Mouse (Mus musculus) neural tube, embryonic 11.5 days (tissue): ENCODE measurements around the gene 2900026A02Rik. TPM values are rescaled to one million over a fixed set of nuclear protein-coding genes. Genes with fewer than 3 reads are reported as not detected.

Source experiments
- ATAC-seq: fragments of 200-750 bp; cut with Nextera tagmentation; 2 replicates; pipeline ENCODE4 v1.8.0; 2017; ENCODE audit warnings: moderate number of reproducible peaks, mild to moderate bottlenecking, moderate TSS enrichment, moderate library complexity; ENCODE audit not compliant: insufficient read depth, low FRiP score, low TSS enrichment
- DNase-seq: peaks from one replicate; pipeline ENCODE4 v3.0.0-alpha.2; 2015; ENCODE audit warnings: low spot score
- H3K27ac ChIP-seq: fragments of 300-500 bp; sonication (generic); 2 replicates; pipeline ENCODE4 v1.5.1; 2014; ENCODE audit warnings: low read depth, mild to moderate bottlenecking, low read length
- H3K27me3 ChIP-seq: fragments of 300-500 bp; sonication (generic); 2 replicates; pipeline ENCODE4 v1.6.1; 2014; ENCODE audit warnings: mild to moderate bottlenecking, low read length, mixed read lengths; ENCODE audit not compliant: control insufficient read depth, insufficient read depth
- H3K36me3 ChIP-seq: fragments of 300-500 bp; sonication (generic); 2 replicates; pipeline ENCODE4 v1.6.1; 2014; ENCODE audit warnings: mild to moderate bottlenecking, low read length, moderate library complexity, mixed read lengths; ENCODE audit not compliant: control insufficient read depth, insufficient read depth
- H3K4me1 ChIP-seq: fragments of 300-500 bp; sonication (generic); 2 replicates; pipeline ENCODE4 v1.6.1; 2014; ENCODE audit warnings: low read length, mixed read lengths; ENCODE audit not compliant: control insufficient read depth, insufficient read depth
- H3K4me2 ChIP-seq: fragments of 300-500 bp; sonication (generic); 2 replicates; pipeline ENCODE4 v1.6.1; 2014; ENCODE audit warnings: low read depth, mild to moderate bottlenecking, moderate library complexity
- H3K4me3 ChIP-seq: fragments of 300-500 bp; sonication (generic); 2 replicates; pipeline ENCODE4 v1.5.1; 2014; ENCODE audit warnings: low read depth, low read length
- H3K9ac ChIP-seq: fragments of 300-500 bp; sonication (generic); 2 replicates; pipeline ENCODE4 v1.6.1; 2014; ENCODE audit warnings: mild to moderate bottlenecking, low read length
- H3K9me3 ChIP-seq: fragments of 300-500 bp; sonication (generic); 2 replicates; pipeline ENCODE4 v1.6.1; 2016; ENCODE audit warnings: low read length; ENCODE audit not compliant: control insufficient read depth
- WGBS: fragments of 180-500 bp; shearing (Covaris S2); extraction: QIAGEN DNeasy Blood & Tissue Kit; methylation state at CpG from one replicate; pipeline ENCODE4 v1.1.7; 2014; 5-methylcytosine and 5-hydroxymethylcytosine counted together
- polyA plus RNA-seq: library from polyadenylated mRNA; unstranded; fragments of >200 nt; fragmentation: Nextera tagmentation; extraction: Ambion mirVana; gene quantifications from 2 replicates; pipeline ENCODE4 v1.2.1, GENCODE M21; 2014

Gene 2900026A02Rik
- polyA plus RNA-seq, 1 experiment from 2014 or later, result 1.3 TPM

DNA sequence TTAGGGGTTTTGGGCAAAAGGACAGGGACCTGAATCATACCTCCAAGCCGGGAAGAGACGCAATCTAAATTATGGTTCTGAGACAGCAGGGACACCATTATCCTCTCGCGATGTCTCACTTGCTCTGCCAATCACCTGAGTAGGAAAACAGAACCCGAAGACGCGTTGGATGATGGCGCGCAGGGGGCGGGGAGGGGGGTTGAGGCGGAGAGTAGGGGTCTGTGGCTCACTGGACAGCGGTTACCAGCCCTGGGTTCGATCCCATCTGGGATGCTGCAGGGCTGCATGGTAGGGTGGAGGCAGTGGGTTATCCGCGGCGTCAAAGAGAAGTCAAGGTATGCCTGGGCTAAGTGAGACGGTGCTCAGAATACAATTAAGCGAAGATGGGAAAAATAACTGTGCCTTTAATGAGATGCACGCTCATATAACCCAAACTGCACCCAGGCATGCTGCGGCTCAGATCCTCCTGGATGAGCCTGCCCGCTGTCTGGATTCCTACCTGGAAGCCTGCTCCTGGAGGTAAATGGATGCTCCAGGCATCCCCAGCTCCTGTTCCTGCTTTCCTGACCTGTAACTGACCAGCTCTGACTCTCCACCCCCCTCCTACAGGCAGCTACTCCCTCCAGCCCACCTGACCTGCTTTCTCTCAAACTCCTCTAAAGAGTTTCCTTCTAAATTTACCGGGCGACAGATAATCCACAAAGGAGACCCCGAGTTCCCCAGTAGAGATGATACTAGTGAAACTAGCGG lies 4.8 kb upstream of the 2900026A02Rik start:
- peak overlapping the region; percentile 8; the same call in 1 of the 2 replicates for H3K9ac ChIP-seq
- no peaks in the 10 kb centered on the region for H3K27me3 ChIP-seq
- no peaks in the 10 kb centered on the region for H3K36me3 ChIP-seq
- peak; percentile 36 for ATAC-seq
- peaks cover 7% of the 10 kb centered on the region for H3K4me1 ChIP-seq
- peak; percentile 46 for DNase-seq
- WGBS, result 11% methylated on average over 22 of the region's 25 CpGs
- no peak overlapping the region for H3K4me3 ChIP-seq
- peak overlapping the region; percentile 35; the same call in 1 of the 2 replicates for H3K27ac ChIP-seq
- no peaks in the 10 kb centered on the region for H3K9me3 ChIP-seq
- peak overlapping the region; percentile 39 for H3K4me2 ChIP-seq

DNA sequence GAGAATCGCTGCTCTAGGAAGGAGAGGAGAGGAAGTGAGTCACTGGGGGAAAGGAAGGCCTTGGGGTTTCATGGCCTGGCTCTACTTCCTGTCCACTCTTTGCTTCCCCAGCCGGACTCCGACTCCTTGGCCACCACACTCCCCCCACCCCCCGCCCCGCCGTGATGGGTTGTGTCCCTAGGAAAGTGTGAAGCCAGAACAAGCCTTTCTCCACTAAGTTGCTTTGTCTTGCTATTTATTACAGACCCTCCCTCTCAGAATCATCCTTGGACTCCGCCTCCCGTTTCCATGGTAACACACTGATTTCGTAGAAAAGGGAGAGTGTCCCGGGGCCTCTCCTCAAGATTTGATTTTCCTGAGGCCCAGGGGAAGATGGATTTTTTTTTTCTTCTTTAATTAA lies 4.2 kb upstream of the 2900026A02Rik start:
- Histone ChIP-seq H3K27me3 (no peaks in the 10 kb centered on the region), H3K36me3 (no peaks in the 10 kb centered on the region), H3K27ac (no peak overlapping the region), H3K9me3 (no peaks in the 10 kb centered on the region), H3K4me3 (no peak overlapping the region), H3K9ac (no peak overlapping the region), H3K4me1 (peaks cover 7% of the 10 kb centered on the region), H3K4me2 (no peak overlapping the region)
- 11% methylated on average over 10 of the region's 10 CpGs for WGBS
- ATAC-seq (no peak), DNase-seq (peak; percentile 60)

DNA sequence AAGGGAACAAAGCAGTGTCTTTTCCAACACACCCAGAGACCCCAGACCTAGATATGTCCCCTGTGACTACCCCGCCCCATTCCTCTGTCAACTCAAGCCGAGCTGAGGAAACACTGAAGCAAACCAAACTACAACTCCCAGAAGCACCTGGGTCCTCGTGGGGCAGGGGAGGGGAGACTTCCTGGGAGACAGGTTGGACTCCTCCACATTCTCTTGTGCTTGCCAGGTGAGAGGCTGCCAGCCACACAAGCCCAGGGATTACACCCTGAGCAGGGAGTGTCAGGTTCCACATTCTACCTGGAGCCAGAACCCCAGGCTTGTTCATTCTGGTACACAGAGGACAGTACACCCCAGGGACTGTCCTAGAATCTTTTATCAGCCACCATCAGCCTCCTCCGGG lies 2.9 kb upstream of the 2900026A02Rik start:
- H3K9ac ChIP-seq, result no peak overlapping the region
- peaks cover 7% of the 10 kb centered on the region for H3K4me1 ChIP-seq
- H3K27ac ChIP-seq, result no peak overlapping the region
- no peaks in the 10 kb centered on the region for H3K27me3 ChIP-seq
- ATAC-seq (no peak), DNase-seq (no peak)
- H3K9me3 ChIP-seq, result no peaks in the 10 kb centered on the region
- H3K36me3 ChIP-seq, result no peaks in the 10 kb centered on the region
- no peak overlapping the region for H3K4me2 ChIP-seq
- WGBS, result 56% methylated on average over 4 of the region's 4 CpGs
- H3K4me3 ChIP-seq, result no peak overlapping the region

DNA sequence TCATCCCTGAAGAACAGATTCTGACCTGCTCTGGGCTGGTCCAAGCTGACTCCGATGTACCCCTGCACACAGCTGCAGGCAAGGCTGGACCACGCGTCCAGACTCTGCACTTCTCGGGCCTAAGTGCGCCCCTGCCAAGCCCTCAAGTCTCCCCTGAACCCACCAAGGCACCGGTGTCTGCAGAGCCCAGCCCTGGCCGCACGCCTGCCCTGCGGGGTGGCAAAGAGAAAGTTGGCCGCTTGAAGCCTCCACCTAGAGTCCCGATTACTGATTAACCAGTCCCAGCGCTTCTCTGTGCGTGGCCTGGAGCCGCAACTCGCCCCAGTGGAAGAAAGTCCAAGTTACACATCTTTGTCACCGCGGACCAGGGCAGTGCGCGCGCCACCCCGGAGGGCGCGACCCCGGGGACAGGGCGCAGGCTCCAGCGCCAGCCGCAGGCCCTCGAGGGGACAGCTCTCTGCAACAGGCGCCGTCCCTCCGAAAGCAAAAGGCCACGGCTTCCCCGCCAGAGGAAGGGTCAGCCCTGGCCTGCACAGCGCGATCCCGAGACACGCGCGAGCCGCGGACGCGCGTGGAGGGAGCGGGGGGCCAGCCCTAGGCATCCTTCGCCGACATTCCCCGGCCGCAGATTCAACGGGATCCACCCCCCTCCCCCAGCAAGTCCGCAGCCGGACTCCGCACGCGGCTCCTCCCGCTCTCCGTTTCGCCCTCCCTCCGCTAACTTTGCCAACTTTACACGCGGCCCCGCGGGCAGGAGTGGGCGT lies 471 bp downstream of the 2900026A02Rik start:
- no peaks in the 10 kb centered on the region; the same call in 1 of the 2 replicates for H3K4me1 ChIP-seq
- peak; percentile 41 for DNase-seq
- H3K9me3 ChIP-seq, result no peaks in the 10 kb centered on the region
- WGBS, result 2% methylated on average over 48 of the region's 64 CpGs
- ATAC-seq, result peak; percentile 36; the same call in 1 of the 2 replicates
- no peak overlapping the region for H3K27ac ChIP-seq
- H3K4me2 ChIP-seq, result peak overlapping the region; percentile 97
- H3K27me3 ChIP-seq, result no peaks in the 10 kb centered on the region
- no peaks in the 10 kb centered on the region for H3K36me3 ChIP-seq
- H3K4me3 ChIP-seq, result peak overlapping the region; percentile 63
- H3K9ac ChIP-seq, result peak overlapping the region; percentile 57

DNA sequence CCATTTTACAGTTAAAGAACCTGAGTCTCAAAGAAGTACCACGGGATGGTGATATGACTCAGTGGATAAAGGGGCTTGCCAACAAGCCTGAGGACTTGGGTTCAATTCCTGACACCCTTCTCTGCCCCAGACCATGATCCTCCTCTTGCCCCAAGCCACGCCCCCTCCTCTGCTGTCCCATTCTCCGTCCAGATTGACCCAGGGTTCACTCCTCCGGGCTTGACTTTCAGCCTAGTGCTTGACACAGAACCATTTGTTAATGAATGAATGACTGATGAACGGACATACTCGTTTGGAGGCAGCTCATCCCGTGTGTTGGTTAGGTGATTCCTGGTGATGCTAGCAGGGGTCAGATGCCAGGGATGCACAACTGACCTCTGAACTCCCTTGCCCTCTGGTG lies 1.2 kb downstream of the 2900026A02Rik start:
- H3K4me2 ChIP-seq, result no peak overlapping the region
- H3K4me1 ChIP-seq, result no peaks in the 10 kb centered on the region; the same call in 1 of the 2 replicates
- 59% methylated on average over 7 of the region's 7 CpGs for WGBS
- DNase-seq (peak; percentile 4), ATAC-seq (no peak)
- no peak overlapping the region for H3K4me3 ChIP-seq
- H3K36me3 ChIP-seq, result no peaks in the 10 kb centered on the region
- H3K27ac ChIP-seq, result no peak overlapping the region
- no peaks in the 10 kb centered on the region for H3K27me3 ChIP-seq
- H3K9ac ChIP-seq, result no peak overlapping the region
- no peaks in the 10 kb centered on the region for H3K9me3 ChIP-seq

DNA sequence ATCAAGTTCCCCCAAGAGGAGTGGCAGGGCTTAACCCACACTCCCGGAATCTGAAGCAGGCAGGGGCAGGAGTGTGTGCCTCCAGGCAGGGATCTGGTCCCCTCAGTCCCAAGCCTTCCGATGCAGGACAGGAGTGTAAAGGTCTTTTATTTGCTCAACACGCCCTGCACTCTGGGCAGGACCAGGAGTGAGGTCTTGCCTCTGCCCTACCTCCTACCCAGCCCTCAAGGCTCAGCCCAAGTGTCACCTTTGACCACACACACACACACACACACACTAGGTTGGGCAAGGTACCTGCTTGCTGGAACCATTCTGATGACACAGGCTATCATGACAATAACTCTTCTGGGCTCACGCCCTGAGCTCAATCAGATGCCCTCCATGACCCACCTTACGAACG lies 1.6 kb downstream of the 2900026A02Rik start:
- 77% methylated on average over 6 of the region's 6 CpGs for WGBS
- ATAC-seq (no peak), DNase-seq (no peak)
- no peak overlapping the region for H3K27ac ChIP-seq
- H3K36me3 ChIP-seq, result no peaks in the 10 kb centered on the region
- no peak overlapping the region for H3K9ac ChIP-seq
- no peaks in the 10 kb centered on the region for H3K27me3 ChIP-seq
- no peaks in the 10 kb centered on the region for H3K9me3 ChIP-seq
- no peaks in the 10 kb centered on the region; the same call in 1 of the 2 replicates for H3K4me1 ChIP-seq
- H3K4me3 ChIP-seq, result no peak overlapping the region
- no peak overlapping the region for H3K4me2 ChIP-seq

DNA sequence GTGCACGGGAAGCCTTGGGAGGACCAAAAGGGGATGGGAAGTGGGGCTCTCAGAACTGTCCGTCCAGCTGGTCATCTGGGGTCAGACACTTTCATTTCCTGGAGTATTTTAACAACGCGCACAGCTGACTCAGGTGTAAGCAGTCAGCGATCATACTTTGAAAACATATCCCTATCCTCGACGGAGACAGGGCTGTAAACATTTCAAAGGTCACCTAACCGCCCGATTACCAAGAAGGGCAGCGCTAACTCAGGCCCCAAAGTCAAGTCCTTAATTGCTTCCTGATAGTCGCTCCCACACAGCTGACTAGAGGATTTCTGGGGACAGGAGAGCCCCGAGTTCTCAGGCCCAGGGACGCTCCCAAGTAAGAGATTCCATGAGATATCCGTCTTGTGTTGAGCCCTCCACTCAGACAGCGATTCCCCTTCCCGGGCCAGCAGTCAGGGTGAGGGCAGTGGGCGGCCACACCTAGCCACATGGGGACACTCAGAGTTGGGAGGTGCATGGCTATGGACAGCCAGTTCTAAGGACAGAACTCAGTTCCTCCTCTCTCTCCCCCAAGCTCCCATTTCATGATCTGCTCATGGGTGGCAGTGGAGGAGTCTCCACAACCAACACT lies 2.3 kb downstream of the 2900026A02Rik start:
- no peaks in the 10 kb centered on the region for H3K27me3 ChIP-seq
- 81% methylated on average over 17 of the region's 17 CpGs for WGBS
- ATAC-seq, result no peak

DNA sequence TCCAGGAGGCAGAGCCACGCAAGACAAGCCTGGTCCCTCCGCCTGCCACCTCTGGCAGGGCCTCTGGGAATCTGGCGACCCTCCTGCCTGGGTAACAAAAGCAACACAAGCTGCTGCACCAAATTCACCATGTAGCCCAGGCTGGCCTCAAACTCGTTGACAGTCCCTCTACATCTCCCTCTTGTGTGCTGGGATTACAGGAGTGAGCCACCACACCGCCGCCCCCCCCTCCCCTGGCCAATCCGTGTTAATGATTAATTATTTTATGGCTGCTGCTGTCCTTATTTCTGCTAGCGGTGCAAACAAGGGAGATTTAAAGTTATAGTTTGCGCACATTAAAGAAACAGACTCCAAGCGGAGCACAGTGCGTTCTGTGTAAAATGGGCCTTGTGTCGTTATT lies 4.0 kb downstream of the 2900026A02Rik start:
- no peak overlapping the region for H3K9ac ChIP-seq
- WGBS, result 68% methylated on average over 12 of the region's 12 CpGs
- DNase-seq, result peak; percentile 9
- H3K36me3 ChIP-seq, result no peaks in the 10 kb centered on the region
- H3K4me2 ChIP-seq, result no peak overlapping the region
- H3K27me3 ChIP-seq, result no peaks in the 10 kb centered on the region
- H3K9me3 ChIP-seq, result no peaks in the 10 kb centered on the region
- no peak overlapping the region for H3K4me3 ChIP-seq
- no peak for ATAC-seq
- H3K4me1 ChIP-seq, result no peaks in the 10 kb centered on the region; the same call in 1 of the 2 replicates
- no peak overlapping the region for H3K27ac ChIP-seq

More for the DNA sequence above, 2.3 kb downstream of the 2900026A02Rik start:
- Histone ChIP-seq H3K9me3 (no peaks in the 10 kb centered on the region), H3K4me2 (no peak overlapping the region), H3K9ac (no peak overlapping the region), H3K27ac (no peak overlapping the region), H3K36me3 (no peaks in the 10 kb centered on the region), H3K4me1 (no peaks in the 10 kb centered on the region; the same call in 1 of the 2 replicates), H3K4me3 (no peak overlapping the region)
- DNase-seq, result no peak
